Mouse (Mus musculus): ENCODE data around the gene Wdr37. TPM values are rescaled to one million over a fixed set of nuclear protein-coding genes. Genes with fewer than 3 reads are reported as not detected.
A peak's percentile ranks its signal among the peaks of the same experiment; 100 is the strongest.

Wdr37 gene
- polyA plus RNA-seq, 1 experiment from 2014 or later, result 15.5 TPM

GRCm38 (mm10) chr13:8831546-8832251, 40.0 kb downstream of the Wdr37 start:
- ATAC-seq (replicated peaks; ENCODE audit: low FRiP score, low read depth) (no peak), DNase-seq (ENCODE audit: low spot score) (no peak)
- H3K4me1 ChIP-seq (replicated peaks; ENCODE audit: insufficient read depth, low read length), result no peaks in the 10 kb centered on the region
- H3K4me3 ChIP-seq (replicated peaks; ENCODE audit: low read depth, low read length), result no peak overlapping the region
- H3K9ac ChIP-seq (ENCODE audit: low read depth, low read length), result no peak overlapping the region
- H3K36me3 ChIP-seq (ENCODE audit: insufficient read depth, low read length), result peaks cover 30% of the 10 kb centered on the region
- no peaks in the 10 kb centered on the region for H3K9me3 ChIP-seq (replicated peaks; ENCODE audit: low read length)
- WGBS, result 85% methylated on average over 7 of the region's 7 CpGs
- no peaks in the 10 kb centered on the region for H3K27me3 ChIP-seq (ENCODE audit: insufficient read depth, low read length)
- no peak overlapping the region for H3K4me2 ChIP-seq (ENCODE audit: low read length)
- no peak overlapping the region for H3K27ac ChIP-seq
- TF ChIP-seq CTCF (IDR thresholded peaks at IDR 0.05; ENCODE audit: low read depth), result no peak; the same call in 1 of the 2 replicates

GRCm38 (mm10) chr13:8830696-8831095, 41.0 kb downstream of the Wdr37 start:
- H3K4me2 ChIP-seq (ENCODE audit: low read length), result no peak overlapping the region
- H3K27me3 ChIP-seq (ENCODE audit: insufficient read depth, low read length), result no peaks in the 10 kb centered on the region
- H3K9me3 ChIP-seq (replicated peaks; ENCODE audit: low read length), result no peaks in the 10 kb centered on the region
- ATAC-seq (replicated peaks; ENCODE audit: low FRiP score, low read depth) (no peak), DNase-seq (ENCODE audit: low spot score) (no peak)
- peaks cover 27% of the 10 kb centered on the region for H3K36me3 ChIP-seq (ENCODE audit: insufficient read depth, low read length)
- H3K4me3 ChIP-seq (replicated peaks; ENCODE audit: low read depth, low read length), result no peak overlapping the region
- no peaks in the 10 kb centered on the region for H3K4me1 ChIP-seq (replicated peaks; ENCODE audit: insufficient read depth, low read length)
- TF ChIP-seq CTCF (IDR thresholded peaks at IDR 0.05; ENCODE audit: low read depth), result no peak
- H3K9ac ChIP-seq (ENCODE audit: low read depth, low read length), result no peak overlapping the region
- no peak overlapping the region for H3K27ac ChIP-seq

- H3K27me3 ChIP-seq (ENCODE audit: insufficient read depth, low read length), result no peaks in the 10 kb centered on the region
- no peak overlapping the region for H3K4me3 ChIP-seq (replicated peaks; ENCODE audit: low read depth, low read length)
- TF ChIP-seq CTCF (IDR thresholded peaks at IDR 0.05; ENCODE audit: low read depth), result no peak
- ATAC-seq (replicated peaks; ENCODE audit: low FRiP score, low read depth), result no peak
- no peak overlapping the region for H3K4me2 ChIP-seq (ENCODE audit: low read length)
- peaks cover 23% of the 10 kb centered on the region for H3K36me3 ChIP-seq (ENCODE audit: insufficient read depth, low read length)
- no peaks in the 10 kb centered on the region for H3K9me3 ChIP-seq (replicated peaks; ENCODE audit: low read length)
- H3K27ac ChIP-seq, result no peak overlapping the region
- no peak overlapping the region for H3K9ac ChIP-seq (ENCODE audit: low read depth, low read length)
- no peak for DNase-seq (ENCODE audit: low spot score)
- 57% methylated on average over 5 of the region's 5 CpGs for WGBS
- H3K4me1 ChIP-seq (replicated peaks; ENCODE audit: insufficient read depth, low read length), result no peaks in the 10 kb centered on the region
These were observed 41.9 kb downstream of the Wdr37 start for GRCm38 (mm10) chr13:8829784-8830183.

GRCm38 (mm10) chr13:8828946-8829345, 42.8 kb downstream of the Wdr37 start:
- H3K4me1 ChIP-seq (replicated peaks; ENCODE audit: insufficient read depth, low read length), result no peaks in the 10 kb centered on the region
- no peak overlapping the region for H3K4me2 ChIP-seq (ENCODE audit: low read length)
- DNase-seq (ENCODE audit: low spot score) (no peak), ATAC-seq (replicated peaks; ENCODE audit: low FRiP score, low read depth) (no peak)
- no peak overlapping the region for H3K4me3 ChIP-seq (replicated peaks; ENCODE audit: low read depth, low read length)
- H3K27me3 ChIP-seq (ENCODE audit: insufficient read depth, low read length), result no peaks in the 10 kb centered on the region
- no peak overlapping the region for H3K9ac ChIP-seq (ENCODE audit: low read depth, low read length)
- TF ChIP-seq CTCF (IDR thresholded peaks at IDR 0.05; ENCODE audit: low read depth), result no peak
- H3K27ac ChIP-seq, result no peak overlapping the region
- H3K9me3 ChIP-seq (replicated peaks; ENCODE audit: low read length), result no peaks in the 10 kb centered on the region
- H3K36me3 ChIP-seq (ENCODE audit: insufficient read depth, low read length), result peaks cover 14% of the 10 kb centered on the region
- WGBS, result 96% methylated on average over 1 of the region's 1 CpGs

- 74% methylated on average over 8 of the region's 8 CpGs for WGBS
- ATAC-seq (replicated peaks; ENCODE audit: low FRiP score, low read depth) (no peak), DNase-seq (ENCODE audit: low spot score) (no peak)
- no peak overlapping the region for H3K4me2 ChIP-seq (ENCODE audit: low read length)
- no peak overlapping the region for H3K27ac ChIP-seq
- TF ChIP-seq CTCF (IDR thresholded peaks at IDR 0.05; ENCODE audit: low read depth), result no peak
- no peaks in the 10 kb centered on the region for H3K27me3 ChIP-seq (ENCODE audit: insufficient read depth, low read length)
- no peaks in the 10 kb centered on the region for H3K9me3 ChIP-seq (replicated peaks; ENCODE audit: low read length)
- H3K9ac ChIP-seq (ENCODE audit: low read depth, low read length), result no peak overlapping the region
- no peak overlapping the region for H3K4me3 ChIP-seq (replicated peaks; ENCODE audit: low read depth, low read length)
- peaks cover 25% of the 10 kb centered on the region for H3K36me3 ChIP-seq (ENCODE audit: insufficient read depth, low read length)
- H3K4me1 ChIP-seq (replicated peaks; ENCODE audit: insufficient read depth, low read length), result no peaks in the 10 kb centered on the region
These were observed 48.2 kb downstream of the Wdr37 start for GRCm38 (mm10) chr13:8823546-8823945.

GRCm38 (mm10) chr13:8823120-8823519, 48.6 kb downstream of the Wdr37 start:
- no peak overlapping the region for H3K9ac ChIP-seq (ENCODE audit: low read depth, low read length)
- DNase-seq (ENCODE audit: low spot score), result peak; percentile 32
- no peaks in the 10 kb centered on the region for H3K27me3 ChIP-seq (ENCODE audit: insufficient read depth, low read length)
- peaks cover 25% of the 10 kb centered on the region for H3K36me3 ChIP-seq (ENCODE audit: insufficient read depth, low read length)
- no peaks in the 10 kb centered on the region for H3K9me3 ChIP-seq (replicated peaks; ENCODE audit: low read length)
- no peak overlapping the region for H3K4me3 ChIP-seq (replicated peaks; ENCODE audit: low read depth, low read length)
- TF ChIP-seq CTCF (IDR thresholded peaks at IDR 0.05; ENCODE audit: low read depth), result no peak
- H3K4me2 ChIP-seq (ENCODE audit: low read length), result no peak overlapping the region
- 21% methylated on average over 6 of the region's 6 CpGs for WGBS
- H3K4me1 ChIP-seq (replicated peaks; ENCODE audit: insufficient read depth, low read length), result no peaks in the 10 kb centered on the region
- H3K27ac ChIP-seq, result no peak overlapping the region
- no peak; the same call in 1 of the 2 replicates for ATAC-seq (replicated peaks; ENCODE audit: low FRiP score, low read depth)

- no peaks in the 10 kb centered on the region for H3K4me1 ChIP-seq (replicated peaks; ENCODE audit: insufficient read depth, low read length)
- no peak overlapping the region for H3K4me3 ChIP-seq (replicated peaks; ENCODE audit: low read depth, low read length)
- DNase-seq (ENCODE audit: low spot score), result no peak
- H3K27me3 ChIP-seq (ENCODE audit: insufficient read depth, low read length), result no peaks in the 10 kb centered on the region
- 58% methylated on average over 4 of the region's 4 CpGs for WGBS
- no peak overlapping the region for H3K9ac ChIP-seq (ENCODE audit: low read depth, low read length)
- H3K36me3 ChIP-seq (ENCODE audit: insufficient read depth, low read length), result peaks cover 23% of the 10 kb centered on the region
- H3K4me2 ChIP-seq (ENCODE audit: low read length), result no peak overlapping the region
- no peak for TF ChIP-seq CTCF (IDR thresholded peaks at IDR 0.05; ENCODE audit: low read depth)
- no peaks in the 10 kb centered on the region for H3K9me3 ChIP-seq (replicated peaks; ENCODE audit: low read length)
- ATAC-seq (replicated peaks; ENCODE audit: low FRiP score, low read depth), result no peak
- H3K27ac ChIP-seq, result no peak overlapping the region
These were observed 49.5 kb downstream of the Wdr37 start for GRCm38 (mm10) chr13:8822201-8822600.

All from kidney, postnatal 0 days (tissue).